ENCODE assay signal across 10 mouse cellular contexts in genomic region chr1:179197821-179198516, GRCm38 (mm10).
DNase-seq lines count a peak whose midpoint lies in the region; ATAC-seq and TF ChIP-seq lines count a peak whose summit lies in the region.
"Had no signal": no experiment of that assay in that cellular context is flagged by ENCODE, and none has a peak within 500 bp of the region (broad histone marks: within the 10 kb centered on the region; RNA-seq: fewer than 3 reads in every experiment).

No protein-coding gene starts in this region.

- H3K4me1 ChIP-seq in liver, embryonic 11.5 days (replicated peaks; ENCODE audit: control insufficient read depth, insufficient read depth, low read length) = peaks cover 4% of the 10 kb centered on the region; the same call in 1 of the 2 replicates
- H3K4me1 ChIP-seq in liver, postnatal 0 days (ENCODE audit: insufficient read depth) = no peaks in the 10 kb centered on the region
- peaks cover 19% of the 10 kb centered on the region for H3K4me1 ChIP-seq in heart, embryonic 13.5 days
- H3K4me1 ChIP-seq in stomach, postnatal 0 days (replicated peaks; ENCODE audit: control insufficient read depth, insufficient read depth) = no peaks in the 10 kb centered on the region
- H3K4me1 ChIP-seq: liver, embryonic 13.5 days had no signal

- peak overlapping the region; percentile 57; the same call in 1 of the 2 replicates for H3K27ac ChIP-seq in liver, embryonic 11.5 days (ENCODE audit: low read depth, low read length)
- H3K27ac ChIP-seq in liver, postnatal 0 days (ENCODE audit: low read depth) = no peak overlapping the region
- H3K27ac ChIP-seq in heart, embryonic 13.5 days (replicated peaks) = peak overlapping the region; percentile 53
- H3K27ac ChIP-seq in stomach, postnatal 0 days (replicated peaks) = 0 out of 2 replicates have a peak overlapping the region, but pooled peaks have one; percentile 3
- H3K27ac ChIP-seq: liver, embryonic 13.5 days had no signal

- no peak for TF ChIP-seq CTCF in liver, postnatal 0 days (IDR thresholded peaks at IDR 0.05; ENCODE audit: low read depth)
- TF ChIP-seq CTCF in stomach, postnatal 0 days (IDR thresholded peaks at IDR 0.05; ENCODE audit: low read depth) = no peak

- no peak for DNase-seq in liver, embryonic 11.5 days (ENCODE audit: low spot score)
- no peak for DNase-seq in liver, postnatal 0 days
- DNase-seq in ZHBTc4 (ENCODE audit: low read depth, low spot score) = peak; percentile 24
- DNase-seq in stomach, postnatal 0 days (ENCODE audit: low spot score) = no peak
- no peak for DNase-seq in spleen, adult 12 weeks (ENCODE audit: low spot score)
- DNase-seq in ovary, postnatal 36 days (ENCODE audit: low spot score) = no peak
- DNase-seq: kidney, adult 9 months; liver, embryonic 13.5 days; midbrain, embryonic 14.5 days had no signal

- TF ChIP-seq EP300 in liver, postnatal 0 days (IDR thresholded peaks at IDR 0.05; ENCODE audit: low read depth) = no peak
- TF ChIP-seq EP300 in stomach, postnatal 0 days (optimal IDR thresholded peaks at IDR 0.05) = no peak

- no peak overlapping the region for H3K9ac ChIP-seq in liver, embryonic 11.5 days (ENCODE audit: low read depth, low read length)
- no peak overlapping the region for H3K9ac ChIP-seq in liver, postnatal 0 days (replicated peaks)
- no peak overlapping the region for H3K9ac ChIP-seq in heart, embryonic 13.5 days
- no peak overlapping the region for H3K9ac ChIP-seq in stomach, postnatal 0 days (ENCODE audit: low read length)
- H3K9ac ChIP-seq: liver, embryonic 13.5 days had no signal

- H3K36me3 ChIP-seq in liver, embryonic 11.5 days (ENCODE audit: control insufficient read depth, insufficient read depth, low read length) = no peaks in the 10 kb centered on the region
- H3K36me3 ChIP-seq in liver, postnatal 0 days (replicated peaks; ENCODE audit: insufficient read depth, low read length) = no peaks in the 10 kb centered on the region
- no peaks in the 10 kb centered on the region for H3K36me3 ChIP-seq in heart, embryonic 13.5 days
- no peaks in the 10 kb centered on the region for H3K36me3 ChIP-seq in stomach, postnatal 0 days (ENCODE audit: control insufficient read depth, insufficient read depth, low read length)
- H3K36me3 ChIP-seq: liver, embryonic 13.5 days had no signal

- no peak overlapping the region for H3K4me3 ChIP-seq in liver, embryonic 11.5 days (ENCODE audit: low read depth, low read length)
- H3K4me3 ChIP-seq in liver, postnatal 0 days (ENCODE audit: low read depth, low read length) = no peak overlapping the region
- no peak overlapping the region for H3K4me3 ChIP-seq in heart, embryonic 13.5 days
- no peak overlapping the region for H3K4me3 ChIP-seq in stomach, postnatal 0 days (ENCODE audit: low read depth, low read length)
- H3K4me3 ChIP-seq: liver, embryonic 13.5 days had no signal

- H3K9me3 ChIP-seq in liver, embryonic 11.5 days (ENCODE audit: control insufficient read depth, low read length) = no peaks in the 10 kb centered on the region
- no peaks in the 10 kb centered on the region for H3K9me3 ChIP-seq in liver, postnatal 0 days (ENCODE audit: low read length)
- no peaks in the 10 kb centered on the region for H3K9me3 ChIP-seq in heart, embryonic 13.5 days
- no peaks in the 10 kb centered on the region for H3K9me3 ChIP-seq in stomach, postnatal 0 days (ENCODE audit: control insufficient read depth, low read length)
- H3K9me3 ChIP-seq: liver, embryonic 13.5 days had no signal

- no peak for ATAC-seq in liver, embryonic 11.5 days (replicated peaks; ENCODE audit: low FRiP score)
- ATAC-seq in liver, postnatal 0 days = no peak
- no peak; the same call in 1 of the 2 replicates for ATAC-seq in heart, embryonic 13.5 days (ENCODE audit: extremely low read depth, insufficient number of reproducible peaks, low FRiP score, low TSS enrichment)
- no peak; the same call in 1 of the 2 replicates for ATAC-seq in stomach, postnatal 0 days (ENCODE audit: low FRiP score, low TSS enrichment)

- H3K4me2 ChIP-seq in liver, embryonic 11.5 days = no peak overlapping the region
- H3K4me2 ChIP-seq in liver, postnatal 0 days (ENCODE audit: low read depth, low read length) = no peak overlapping the region
- H3K4me2 ChIP-seq in heart, embryonic 13.5 days = no peak overlapping the region
- no peak overlapping the region for H3K4me2 ChIP-seq in stomach, postnatal 0 days (replicated peaks; ENCODE audit: low read depth)
- H3K4me2 ChIP-seq: liver, embryonic 13.5 days had no signal

- H3K27me3 ChIP-seq in liver, embryonic 11.5 days (replicated peaks; ENCODE audit: control insufficient read depth, insufficient read depth, low read length) = no peaks in the 10 kb centered on the region
- H3K27me3 ChIP-seq in liver, postnatal 0 days (ENCODE audit: insufficient read depth, low read length) = no peaks in the 10 kb centered on the region
- no peaks in the 10 kb centered on the region for H3K27me3 ChIP-seq in heart, embryonic 13.5 days (replicated peaks)
- H3K27me3 ChIP-seq in stomach, postnatal 0 days (ENCODE audit: control insufficient read depth, insufficient read depth, low read length) = no peaks in the 10 kb centered on the region
- H3K27me3 ChIP-seq: liver, embryonic 13.5 days had no signal

- 53% methylated on average over 11 of the region's 11 CpGs for WGBS in liver, embryonic 11.5 days
- 45% methylated on average over 11 of the region's 11 CpGs for WGBS in liver, postnatal 0 days (ENCODE audit: insufficient replicate concordance)
- WGBS in heart, embryonic 13.5 days = 61% methylated on average over 11 of the region's 11 CpGs
- 49% methylated on average over 11 of the region's 11 CpGs for WGBS in stomach, postnatal 0 days
